Mouse (Mus musculus): ENCODE results near the gene Ccnyl1.
"Not testable (repeated sequence)": the region's sequence is repeated elsewhere in the genome, so short reads cannot be mapped to it uniquely, and the experiment has no call there.

Gene Ccnyl1

GRCm38 (mm10) chr1:64690213-64691013 lies at the start of gene Ccnyl1:
Gene Ccnyl1 (plus strand): TSS chr1:64690455.
- peak; percentile 98 for DNase-seq (ENCODE audit: extremely low spot score, low spot score)

GRCm38 (mm10) chr1:64641069-64641468 lies 49.2 kb upstream of the Ccnyl1 start:
- DNase-seq (ENCODE audit: extremely low spot score, low spot score): no peak

GRCm38 (mm10) chr1:64642541-64642940 lies 47.7 kb upstream of the Ccnyl1 start:
- DNase-seq (ENCODE audit: extremely low spot score, low spot score): not testable (repeated sequence)

- no peak for DNase-seq (ENCODE audit: extremely low spot score, low spot score)
Measured at GRCm38 (mm10) chr1:64644513-64644912, 45.7 kb upstream of the Ccnyl1 start.

GRCm38 (mm10) chr1:64649362-64650124 lies 40.7 kb upstream of the Ccnyl1 start:
- no peak for DNase-seq (ENCODE audit: extremely low spot score, low spot score)

- DNase-seq (ENCODE audit: extremely low spot score, low spot score): no peak
Measured at GRCm38 (mm10) chr1:64653701-64654100, 36.6 kb upstream of the Ccnyl1 start.

- DNase-seq (ENCODE audit: extremely low spot score, low spot score): no peak
Measured at GRCm38 (mm10) chr1:64655415-64655814, 34.8 kb upstream of the Ccnyl1 start.

- DNase-seq (ENCODE audit: extremely low spot score, low spot score): no peak
Measured at GRCm38 (mm10) chr1:64656423-64657129, 33.7 kb upstream of the Ccnyl1 start.

GRCm38 (mm10) chr1:64658876-64659275 lies 31.4 kb upstream of the Ccnyl1 start:
- no peak for DNase-seq (ENCODE audit: extremely low spot score, low spot score)

GRCm38 (mm10) chr1:64667111-64667633 lies 23.1 kb upstream of the Ccnyl1 start:
- DNase-seq (ENCODE audit: extremely low spot score, low spot score): no peak

- no peak for DNase-seq (ENCODE audit: extremely low spot score, low spot score)
Measured at GRCm38 (mm10) chr1:64669451-64669850, 20.8 kb upstream of the Ccnyl1 start.

- no peak for DNase-seq (ENCODE audit: extremely low spot score, low spot score)
Measured at GRCm38 (mm10) chr1:64673931-64674330, 16.3 kb upstream of the Ccnyl1 start.

- DNase-seq (ENCODE audit: extremely low spot score, low spot score): no peak
Measured at GRCm38 (mm10) chr1:64676060-64676839, 14.0 kb upstream of the Ccnyl1 start.

- no peak for DNase-seq (ENCODE audit: extremely low spot score, low spot score)
Measured at GRCm38 (mm10) chr1:64681499-64681898, 8.8 kb upstream of the Ccnyl1 start.

GRCm38 (mm10) chr1:64683039-64683438 lies 7.2 kb upstream of the Ccnyl1 start:
- DNase-seq (ENCODE audit: extremely low spot score, low spot score): no peak

- DNase-seq (ENCODE audit: extremely low spot score, low spot score): no peak
Measured at GRCm38 (mm10) chr1:64684440-64684839, 5.8 kb upstream of the Ccnyl1 start.

GRCm38 (mm10) chr1:64688046-64688445 lies 2.2 kb upstream of the Ccnyl1 start:
- DNase-seq (ENCODE audit: extremely low spot score, low spot score): no peak

GRCm38 (mm10) chr1:64689561-64690212 lies 568 bp upstream of the Ccnyl1 start:
- DNase-seq (ENCODE audit: extremely low spot score, low spot score): no peak

GRCm38 (mm10) chr1:64691121-64691551 lies 881 bp downstream of the Ccnyl1 start:
- peak; percentile 77 for DNase-seq (ENCODE audit: extremely low spot score, low spot score)

- no peak for DNase-seq (ENCODE audit: extremely low spot score, low spot score)
Measured at GRCm38 (mm10) chr1:64691581-64691980, 1.3 kb downstream of the Ccnyl1 start.

Data from neural tube, embryonic 10.5 days (tissue).